Mouse (Mus musculus): Measurements from ENCODE around the gene Hpn. TPM values are rescaled to one million over a fixed set of nuclear protein-coding genes. Genes with fewer than 3 reads are reported as not detected.
A peak's percentile ranks its signal among the peaks of the same experiment; 100 is the strongest.

Hpn gene
- polyA plus RNA-seq, 1 experiment from 2014 or later = 0.10 TPM

GRCm38 (mm10) chr7:31097583-31098248, 17.4 kb downstream of the Hpn start:
- CTCF ChIA-PET = interaction anchor here (1.1 to 1.8 kb wide), 6 partner anchors 8 to 57 kb away, joined by 3 to 8 read pairs (median 6); partner anchors contain the start of gene Fxyd1
- in situ Hi-C loops (cut with MboI; ENCODE audit: low pct_unique_long_range_greater_than_20kb) = loop anchor here (10.0 kb wide), 1 partner anchor 213 kb away; the partner anchor contains the start of gene Cd22
- H3K27me3 ChIP-seq = peaks cover 4% of the 10 kb centered on the region
- DNase-seq (ENCODE audit: low read depth, low spot score) = peak; percentile 24
- peak; percentile 87 for ATAC-seq
- TF ChIP-seq CTCF (IDR thresholded peaks at IDR 0.05) = peak; percentile 87
- POLR2A ChIA-PET = no interaction called here

- TF ChIP-seq CTCF (IDR thresholded peaks at IDR 0.05) = no peak
- ATAC-seq (no peak), DNase-seq (ENCODE audit: low read depth, low spot score) (no peak)
- ChIA-PET POLR2A (no interaction called here), CTCF (interaction anchor here (1.4 to 1.8 kb wide), 4 partner anchors 17 to 58 kb away, joined by 5 to 8 read pairs (median 6); no protein-coding TSS in a partner anchor)
- H3K27me3 ChIP-seq = peaks cover 4% of the 10 kb centered on the region
- in situ Hi-C loops (cut with MboI; ENCODE audit: low pct_unique_long_range_greater_than_20kb) = loop anchor here (10.0 kb wide), 1 partner anchor 212 kb away; the partner anchor contains the start of gene Cd22
Observed at GRCm38 (mm10) chr7:31096892-31097564, 18.1 kb downstream of the Hpn start.

GRCm38 (mm10) chr7:31094774-31095501, 20.2 kb downstream of the Hpn start:
- POLR2A ChIA-PET = no interaction called here
- TF ChIP-seq CTCF (IDR thresholded peaks at IDR 0.05) = no peak
- H3K27me3 ChIP-seq = peaks cover 4% of the 10 kb centered on the region
- DNase-seq (ENCODE audit: low read depth, low spot score) = no peak
- in situ Hi-C loops (cut with MboI; ENCODE audit: low pct_unique_long_range_greater_than_20kb) = loop anchor here (10.0 kb wide), 1 partner anchor 210 kb away; the partner anchor contains the start of gene Cd22
- no peak for ATAC-seq
- CTCF ChIA-PET = interaction anchor here (0.9 to 1.7 kb wide), 3 partner anchors 14 to 36 kb away, joined by 3 to 6 read pairs (median 3); partner anchors contain the start of gene Lgi4

GRCm38 (mm10) chr7:31089721-31090120, 25.4 kb downstream of the Hpn start:
- in situ Hi-C loops (cut with MboI; ENCODE audit: low pct_unique_long_range_greater_than_20kb) = loop anchor here (10.0 kb wide), 1 partner anchor 205 kb away; the partner anchor contains the start of gene Cd22
- TF ChIP-seq CTCF (IDR thresholded peaks at IDR 0.05) = no peak
- ATAC-seq = no peak
- ChIA-PET POLR2A (no interaction called here), CTCF (interaction anchor here (1.0 to 1.3 kb wide), 2 partner anchors 9 to 10 kb away, joined by 3 read pairs; no protein-coding TSS in a partner anchor)
- peaks cover 4% of the 10 kb centered on the region for H3K27me3 ChIP-seq
- no peak for DNase-seq (ENCODE audit: low read depth, low spot score)

- H3K27me3 ChIP-seq = no peaks in the 10 kb centered on the region
- ATAC-seq (no peak), DNase-seq (ENCODE audit: low read depth, low spot score) (no peak)
- POLR2A ChIA-PET = interaction anchor here (0.6 kb wide), 1 partner anchor 714 kb away, joined by 4 read pairs; no protein-coding TSS in a partner anchor
- CTCF ChIA-PET = interaction anchor here (0.8 to 2.1 kb wide), 2 partner anchors 10 to 17 kb away, joined by 3 to 6 read pairs; no protein-coding TSS in a partner anchor
- no peak for TF ChIP-seq CTCF (IDR thresholded peaks at IDR 0.05)
- in situ Hi-C loops (cut with MboI; ENCODE audit: low pct_unique_long_range_greater_than_20kb) = no loop called here
Observed at GRCm38 (mm10) chr7:31088206-31088605, 26.9 kb downstream of the Hpn start.

GRCm38 (mm10) chr7:31087262-31087661, 27.8 kb downstream of the Hpn start:
- no peaks in the 10 kb centered on the region for H3K27me3 ChIP-seq
- ChIA-PET CTCF (interaction anchor here (0.8 to 2.1 kb wide), 2 partner anchors 9 to 18 kb away, joined by 3 to 6 read pairs; no protein-coding TSS in a partner anchor), POLR2A (interaction anchor here (0.8 kb wide), 1 partner anchor 246 kb away, joined by 4 read pairs; no protein-coding TSS in a partner anchor)
- no peak for TF ChIP-seq CTCF (IDR thresholded peaks at IDR 0.05)
- DNase-seq (ENCODE audit: low read depth, low spot score) (no peak), ATAC-seq (no peak)
- in situ Hi-C loops (cut with MboI; ENCODE audit: low pct_unique_long_range_greater_than_20kb) = no loop called here

- no peak for TF ChIP-seq CTCF (IDR thresholded peaks at IDR 0.05)
- DNase-seq (ENCODE audit: low read depth, low spot score) = no peak
- no peak for ATAC-seq
- ChIA-PET POLR2A (interaction anchor here (0.6 kb wide), 1 partner anchor 21 kb away, joined by 3 read pairs; no protein-coding TSS in a partner anchor), CTCF (interaction anchor here (2.1 kb wide), 1 partner anchor 8 kb away, joined by 6 read pairs; no protein-coding TSS in a partner anchor)
- H3K27me3 ChIP-seq = no peaks in the 10 kb centered on the region
- in situ Hi-C loops (cut with MboI; ENCODE audit: low pct_unique_long_range_greater_than_20kb) = no loop called here
Observed at GRCm38 (mm10) chr7:31086175-31086755, 28.8 kb downstream of the Hpn start.

- ATAC-seq = peak; percentile 38
- in situ Hi-C loops (cut with MboI; ENCODE audit: low pct_unique_long_range_greater_than_20kb) = no loop called here
- ChIA-PET CTCF (no interaction called here), POLR2A (no interaction called here)
- H3K27me3 ChIP-seq = no peaks in the 10 kb centered on the region
- no peak for TF ChIP-seq CTCF (IDR thresholded peaks at IDR 0.05)
- DNase-seq (ENCODE audit: low read depth, low spot score) = peak; percentile 57
Observed at GRCm38 (mm10) chr7:31085171-31085570, 29.9 kb downstream of the Hpn start.

- DNase-seq (ENCODE audit: low read depth, low spot score) (no peak), ATAC-seq (no peak)
- CTCF ChIA-PET = no interaction called here
- in situ Hi-C loops (cut with MboI; ENCODE audit: low pct_unique_long_range_greater_than_20kb) = no loop called here
- no peaks in the 10 kb centered on the region for H3K27me3 ChIP-seq
- POLR2A ChIA-PET = no interaction called here
- no peak for TF ChIP-seq CTCF (IDR thresholded peaks at IDR 0.05)
Observed at GRCm38 (mm10) chr7:31084140-31084539, 30.9 kb downstream of the Hpn start.

Data from Patski (cell line).